Mouse (Mus musculus) heart, postnatal 0 days (tissue): ENCODE results near the gene Tymp.

Experiments
- CTCF ChIP-seq: IDR thresholded peaks from 2 replicates; pipeline ENCODE4 v1.5.1; 2016; ENCODE audit warnings: antibody characterized with exemption, control low read depth, low read depth
- EP300 ChIP-seq: IDR thresholded peaks from 2 replicates; pipeline ENCODE4 v1.6.1; 2016; ENCODE audit warnings: antibody characterized with exemption, low read depth

GRCm38 (mm10) chr15:89374801-89375534 lies 1.9 kb downstream of the Tymp start:
- TF ChIP-seq CTCF (no peak), EP300 (no peak)
